Mouse (Mus musculus): ENCODE measurements around the gene Pnp. TPM values are rescaled to one million over a fixed set of nuclear protein-coding genes. Genes with fewer than 3 reads are reported as not detected.
A peak's percentile ranks its signal among the peaks of the same experiment; 100 is the strongest.
"Not testable (repeated sequence)": the region's sequence is repeated elsewhere in the genome, so short reads cannot be mapped to it uniquely, and the experiment has no call there.

Pnp gene
- 1 to 10 TPM; 2.2 to 4.4 (median 3.2) TPM for total RNA-seq (2022)

- peak; percentile 98 to 99 for DNase-seq (ENCODE audit: low spot score in 2 of 2)
Measured at GRCm38 (mm10) chr14:50930754-50931492, at the start of gene Pnp, which contains the start of gene Pip4p1. Gene Pnp, plus strand, starts transcription at chr14:50931082. Gene Pip4p1, minus strand, starts transcription at chr14:50930856.

GRCm38 (mm10) chr14:50891621-50892020 is 39.3 kb upstream of the Pnp start:
- no peak for DNase-seq (ENCODE audit: low spot score in 2 of 2)

GRCm38 (mm10) chr14:50892091-50892490 is 38.8 kb upstream of the Pnp start:
- DNase-seq (ENCODE audit: low spot score in 2 of 2): no peak

GRCm38 (mm10) chr14:50892541-50893459 is 38.1 kb upstream of the Pnp start:
- DNase-seq (ENCODE audit: low spot score in 2 of 2): no peak

- DNase-seq (ENCODE audit: low spot score in 2 of 2): no peak
Measured at GRCm38 (mm10) chr14:50895407-50895806, 35.5 kb upstream of the Pnp start.

- DNase-seq (ENCODE audit: low spot score in 2 of 2): peak; percentile 68 to 80
Measured at GRCm38 (mm10) chr14:50895985-50896746, 34.7 kb upstream of the Pnp start.

- DNase-seq (ENCODE audit: low spot score in 2 of 2): no peak
Measured at GRCm38 (mm10) chr14:50896747-50897373, 34.0 kb upstream of the Pnp start.

GRCm38 (mm10) chr14:50897374-50897765 is 33.5 kb upstream of the Pnp start, which contains the start of gene Klhl33:
Gene Klhl33, minus strand, starts transcription at chr14:50897507.
- peak; percentile 32 to 55 for DNase-seq (ENCODE audit: low spot score in 2 of 2)

GRCm38 (mm10) chr14:50897992-50898391 is 32.9 kb upstream of the Pnp start:
- DNase-seq (ENCODE audit: low spot score in 2 of 2): not testable (repeated sequence)

- DNase-seq (ENCODE audit: low spot score in 2 of 2): no peak
Measured at GRCm38 (mm10) chr14:50903973-50904827, 26.7 kb upstream of the Pnp start.

- no peak for DNase-seq (ENCODE audit: low spot score in 2 of 2)
Measured at GRCm38 (mm10) chr14:50904828-50905129, 26.1 kb upstream of the Pnp start.

- not testable (repeated sequence) for DNase-seq (ENCODE audit: low spot score in 2 of 2)
Measured at GRCm38 (mm10) chr14:50905327-50905726, 25.6 kb upstream of the Pnp start.

- no peak for DNase-seq (ENCODE audit: low spot score in 2 of 2)
Measured at GRCm38 (mm10) chr14:50908126-50908525, 22.8 kb upstream of the Pnp start.

- no peak for DNase-seq (ENCODE audit: low spot score in 2 of 2)
Measured at GRCm38 (mm10) chr14:50911356-50911755, 19.5 kb upstream of the Pnp start.

- not testable (repeated sequence) for DNase-seq (ENCODE audit: low spot score in 2 of 2)
Measured at GRCm38 (mm10) chr14:50923437-50923836, 7.4 kb upstream of the Pnp start.

- DNase-seq (ENCODE audit: low spot score in 2 of 2): peak; percentile 95 to 97
Measured at GRCm38 (mm10) chr14:50924281-50925064, 6.4 kb upstream of the Pnp start, which contains the start of the genes Osgep and Apex1. Gene Osgep, minus strand, starts transcription at chr14:50924893. Gene Apex1, plus strand, starts transcription at chr14:50924968.

- DNase-seq (ENCODE audit: low spot score in 2 of 2): no peak
Measured at GRCm38 (mm10) chr14:50925111-50925920, 5.6 kb upstream of the Pnp start.

- no peak for DNase-seq (ENCODE audit: low spot score in 2 of 2)
Measured at GRCm38 (mm10) chr14:50927366-50927765, 3.5 kb upstream of the Pnp start.
